Mouse (Mus musculus): Measurements from ENCODE around the gene Tprn.

GRCm38 (mm10) chr2:25286314-25286713 lies 23.9 kb downstream of the Tprn start:
- TF ChIP-seq CTCF (IDR thresholded peaks at IDR 0.05; ENCODE audit: extremely low read depth, insufficient read length, insufficient replicate concordance, low read depth, low read length) (no peak), POLR2A (IDR thresholded peaks at IDR 0.05; ENCODE audit: low read depth, low read length) (no peak)

All from small intestine, adult 2 months (tissue).